Mouse (Mus musculus): ENCODE measurements around the gene Kcne2. TPM values are rescaled to one million over a fixed set of nuclear protein-coding genes. Genes with fewer than 3 reads are reported as not detected.
A peak's percentile ranks its signal among the peaks of the same experiment; 100 is the strongest.

Gene Kcne2
- polyA plus RNA-seq, 1 experiment from 2014 or later, result 0.41 TPM

- H3K4me1 ChIP-seq, result peaks cover 23% of the 10 kb centered on the region
- 3% methylated on average over 9 of the region's 9 CpGs for WGBS
- no peaks in the 10 kb centered on the region for H3K36me3 ChIP-seq
- H3K9me3 ChIP-seq, result no peaks in the 10 kb centered on the region
- H3K27me3 ChIP-seq, result peaks cover 19% of the 10 kb centered on the region; the same call in 1 of the 2 replicates
- H3K4me2 ChIP-seq, result peak overlapping the region; percentile 36
- H3K9ac ChIP-seq, result no peak overlapping the region
- H3K4me3 ChIP-seq, result no peak overlapping the region
- 0 out of 2 replicates have a peak, but pooled peaks have one; percentile 28 for ATAC-seq (ENCODE audit: insufficient number of reproducible peaks, insufficient read depth, low FRiP score, low TSS enrichment, low read depth)
- H3K27ac ChIP-seq, result no peak overlapping the region
These were observed 44.1 kb downstream of the Kcne2 start for GRCm38 (mm10) chr16:92336280-92336679.

GRCm38 (mm10) chr16:92340612-92341511, 48.7 kb downstream of the Kcne2 start:
- H3K4me2 ChIP-seq, result peak overlapping the region; percentile 53
- no peak overlapping the region for H3K9ac ChIP-seq
- peak; percentile 53; the same call in 1 of the 2 replicates for ATAC-seq (ENCODE audit: insufficient number of reproducible peaks, insufficient read depth, low FRiP score, low TSS enrichment, low read depth)
- 27% methylated on average over 27 of the region's 27 CpGs for WGBS
- no peaks in the 10 kb centered on the region for H3K9me3 ChIP-seq
- H3K27ac ChIP-seq, result no peak overlapping the region
- H3K4me1 ChIP-seq, result peaks cover 15% of the 10 kb centered on the region
- H3K27me3 ChIP-seq, result peaks cover 15% of the 10 kb centered on the region; the same call in 1 of the 2 replicates
- no peaks in the 10 kb centered on the region for H3K36me3 ChIP-seq
- H3K4me3 ChIP-seq, result peak overlapping the region; percentile 19; the same call in 1 of the 2 replicates

GRCm38 (mm10) chr16:92345177-92345576, 53.0 kb downstream of the Kcne2 start:
- ATAC-seq (ENCODE audit: insufficient number of reproducible peaks, insufficient read depth, low FRiP score, low TSS enrichment, low read depth), result no peak

GRCm38 (mm10) chr16:92346297-92346916, 54.2 kb downstream of the Kcne2 start:
- Histone ChIP-seq H3K4me1 (peaks cover 1% of the 10 kb centered on the region), H3K9ac (no peak overlapping the region), H3K27me3 (peaks cover 44% of the 10 kb centered on the region), H3K36me3 (no peaks in the 10 kb centered on the region), H3K4me3 (no peak overlapping the region), H3K27ac (no peak overlapping the region), H3K4me2 (no peak overlapping the region), H3K9me3 (no peaks in the 10 kb centered on the region)
- 65% methylated on average over 13 of the region's 13 CpGs for WGBS
- ATAC-seq (ENCODE audit: insufficient number of reproducible peaks, insufficient read depth, low FRiP score, low TSS enrichment, low read depth), result no peak

More at GRCm38 (mm10) chr16:92345177-92345576, 53.0 kb downstream of the Kcne2 start:
- H3K27ac ChIP-seq, result no peak overlapping the region
- peaks cover 13% of the 10 kb centered on the region for H3K4me1 ChIP-seq
- no peak overlapping the region for H3K4me3 ChIP-seq
- H3K27me3 ChIP-seq, result peaks cover 37% of the 10 kb centered on the region
- H3K9me3 ChIP-seq, result no peaks in the 10 kb centered on the region
- H3K4me2 ChIP-seq, result no peak overlapping the region
- 64% methylated on average over 11 of the region's 11 CpGs for WGBS
- no peak overlapping the region for H3K9ac ChIP-seq
- H3K36me3 ChIP-seq, result no peaks in the 10 kb centered on the region

Other genes starting within 250 kb of the Kcne2 start
- 98.3 and 111 TPM in 2 replicates for gene Mrps6, start 234.1 kb upstream of the Kcne2 start, polyA plus RNA-seq (2015; fragmentation: Nextera tagmentation; extraction: Ambion mirVana)
- 0.25 and 0.63 TPM in 2 replicates for gene Gm49711, start 234.1 kb upstream of the Kcne2 start, polyA plus RNA-seq (2015; fragmentation: Nextera tagmentation; extraction: Ambion mirVana)
- gene Slc5a3, start 234.1 kb upstream of the Kcne2 start, polyA plus RNA-seq (2015; fragmentation: Nextera tagmentation; extraction: Ambion mirVana), result 7.8 and 8.9 TPM in 2 replicates
- gene Smim11, start 8.9 kb downstream of the Kcne2 start, polyA plus RNA-seq (2015; fragmentation: Nextera tagmentation; extraction: Ambion mirVana), result 128 and 138 TPM in 2 replicates
- gene Fam243, start 29.1 kb downstream of the Kcne2 start, polyA plus RNA-seq (2015; fragmentation: Nextera tagmentation; extraction: Ambion mirVana), result not detected in 2 replicates
- 0.13 and 0.74 TPM in 2 replicates for gene Kcne1, start 67.1 kb downstream of the Kcne2 start, polyA plus RNA-seq (2015; fragmentation: Nextera tagmentation; extraction: Ambion mirVana)
- gene Rcan1, start 178.5 kb downstream of the Kcne2 start, polyA plus RNA-seq (2015; fragmentation: Nextera tagmentation; extraction: Ambion mirVana), result 34.9 and 37.2 TPM in 2 replicates
- 3.0 and 3.8 TPM in 2 replicates for gene Clic6, start 193.3 kb downstream of the Kcne2 start, polyA plus RNA-seq (2015; fragmentation: Nextera tagmentation; extraction: Ambion mirVana)